ENCODE assay signal across 12 mouse cellular contexts in the genomic region with DNA sequence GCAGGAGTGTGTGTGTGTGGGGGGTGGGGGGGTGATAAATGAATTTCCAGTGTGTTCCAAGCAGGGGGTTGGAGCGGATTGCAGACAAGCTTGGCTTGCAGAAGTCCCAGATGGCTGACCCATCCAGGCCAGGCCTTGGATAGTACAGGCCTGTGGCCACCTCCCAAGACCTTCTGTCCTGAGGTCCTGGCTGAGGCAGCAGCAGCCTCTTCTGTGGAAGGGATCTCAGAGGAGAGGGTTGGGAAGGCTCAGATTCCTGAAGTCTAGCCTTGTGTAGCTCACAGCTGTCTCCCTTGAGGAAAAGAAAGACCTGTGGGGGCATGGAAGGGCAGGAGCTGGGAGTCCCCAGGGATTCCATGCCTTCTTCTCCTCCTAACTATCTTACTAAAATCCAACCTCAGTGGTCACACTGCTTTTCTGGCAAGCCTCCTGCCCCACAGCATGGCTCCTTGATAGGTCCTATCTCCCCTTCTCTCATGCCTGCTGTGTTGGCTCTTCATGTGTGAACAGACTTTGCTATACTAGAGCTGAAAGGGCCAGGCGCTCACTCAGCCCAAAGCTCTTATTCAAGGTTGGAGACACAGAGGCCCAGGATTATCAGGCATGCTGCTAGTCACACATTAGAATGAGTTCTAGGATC. TPM values are rescaled to one million over a fixed set of nuclear protein-coding genes. Genes with fewer than 3 reads are reported as not detected.
DNase-seq lines count a peak whose midpoint lies in the region; ATAC-seq and TF ChIP-seq lines count a peak whose summit lies in the region.
"Had no signal": no experiment of that assay in that cellular context is flagged by ENCODE, and none has a peak within 500 bp of the region (broad histone marks: within the 10 kb centered on the region; RNA-seq: fewer than 3 reads in every experiment).

No protein-coding gene starts in this region.

- no peak for ATAC-seq in CD4-positive, CD25-positive, alpha-beta regulatory T cell, adult 4 months
- no peak for ATAC-seq in erythroid progenitor cell, adult 5-6 weeks (replicated peaks; ENCODE audit: low FRiP score, poor library complexity, severe bottlenecking)
- ATAC-seq: midbrain, embryonic 16.5 days had no signal

- 71% methylated on average over 2 of the region's 2 CpGs for WGBS in lung, adult 2 months

- DNase-seq in lung, adult 18-20 months: peak; percentile 15 to 29
- DNase-seq in lung, adult 2 months: no peak
- DNase-seq in cerebellum, adult 9-10 months: peak; percentile 80
- DNase-seq in gastrocnemius, postnatal 10 days: peak; percentile 49
- peak; percentile 19 for DNase-seq in lung, postnatal 36 days
- DNase-seq: adrenal gland, adult 8-10 months; kidney, adult 18-20 months had no signal

- TF ChIP-seq CTCF in lung, adult 2 months (IDR thresholded peaks at IDR 0.05; ENCODE audit: insufficient read depth, low read length): no peak

- TF ChIP-seq POLR2A in lung, adult 2 months (IDR thresholded peaks at IDR 0.05; ENCODE audit: borderline replicate concordance, extremely low read depth, low read depth, low read length): no peak

- H3K4me1 ChIP-seq in lung, adult 2 months (ENCODE audit: control insufficient read depth, insufficient read depth, low read length): no peaks in the 10 kb centered on the region

- H3K4me3 ChIP-seq in lung, adult 2 months (replicated peaks; ENCODE audit: extremely low read depth, low read depth, low read length): no peak overlapping the region
- H3K4me3 ChIP-seq: hindbrain, embryonic 12.5 days; limb, embryonic 15.5 days had no signal

RNA-seq across cellular contexts. Expression of gene Cilp, which starts 3.3 kb away (rescaled TPM):
- 1.2 and 6.1 TPM in 2 replicates for polyA plus RNA-seq in lung, adult 2 months (2012; rRNA removed)
- 100 to 1,000 TPM; 101 to 103 TPM for total RNA-seq in gastrocnemius, postnatal 10 days (2021)
- polyA plus RNA-seq in CD4-positive, CD25-positive, alpha-beta regulatory T cell, adult 4 months (2017; shearing (Covaris generic)): not detected
- total RNA-seq in erythroid progenitor cell, adult 5-6 weeks (2015; ENCODE audit: low replicate concordance): not detected in 2 replicates
- not detected in 2 replicates for total RNA-seq in erythroid progenitor cell, adult 5-6 weeks (2017; ENCODE audit: low replicate concordance)

RNA-seq across cellular contexts. Expression of gene Clpx, which starts 32.3 kb away (rescaled TPM):
- 8.7 and 10.5 TPM in 2 replicates for polyA plus RNA-seq in lung, adult 2 months (2012; rRNA removed)
- total RNA-seq in gastrocnemius, postnatal 10 days (2021): 10 to 100 TPM; 61.8 to 64.5 TPM
- polyA plus RNA-seq in CD4-positive, CD25-positive, alpha-beta regulatory T cell, adult 4 months (2017; shearing (Covaris generic)): 10 to 100 TPM; 35.2 to 36.3 TPM
- total RNA-seq in erythroid progenitor cell, adult 5-6 weeks (2015; ENCODE audit: low replicate concordance): 20.1 and 20.2 TPM in 2 replicates
- total RNA-seq in erythroid progenitor cell, adult 5-6 weeks (2017; ENCODE audit: low replicate concordance): 30.4 and 56.9 TPM in 2 replicates

Comparison
In these comparisons a context has a peak if more than half of its experiments do, and no peak if none do; other contexts are left out.
1. RNA of gene Cilp, which starts 3.3 kb away (total RNA-seq): 101 to 103 TPM in gastrocnemius, postnatal 10 days; not detected in erythroid progenitor cell, adult 5-6 weeks; every median in the first group is over 100 times any median in the second.